Mouse (Mus musculus): Measurements from ENCODE around the gene Zfp948. TPM values are rescaled to one million over a fixed set of nuclear protein-coding genes. Genes with fewer than 3 reads are reported as not detected.

The Zfp948 gene
- polyA plus RNA-seq, 1 experiment from 2014 or later = 20.5 TPM

Other genes starting within 250 kb of the Zfp948 start
- 4.7 TPM in 2 replicates for gene Zfp677, start 183.3 kb upstream of the Zfp948 start, polyA plus RNA-seq (2015; fragmentation: Nextera tagmentation; extraction: Ambion mirVana)
- gene Zfp54, start 143.8 kb upstream of the Zfp948 start, polyA plus RNA-seq (2015; fragmentation: Nextera tagmentation; extraction: Ambion mirVana) = 4.4 and 5.7 TPM in 2 replicates
- 11.7 and 12.7 TPM in 2 replicates for gene Zfp51, start 116.6 kb upstream of the Zfp948 start, polyA plus RNA-seq (2015; fragmentation: Nextera tagmentation; extraction: Ambion mirVana)
- gene Zfp53, start 78.0 kb upstream of the Zfp948 start, polyA plus RNA-seq (2015; fragmentation: Nextera tagmentation; extraction: Ambion mirVana) = 9.4 and 9.5 TPM in 2 replicates
- gene Zfp52, start 31.5 kb upstream of the Zfp948 start, polyA plus RNA-seq (2015; fragmentation: Nextera tagmentation; extraction: Ambion mirVana) = 2.2 and 2.3 TPM in 2 replicates
- gene Zfp983, start 83.6 kb downstream of the Zfp948 start, polyA plus RNA-seq (2015; fragmentation: Nextera tagmentation; extraction: Ambion mirVana) = 11.8 and 12.3 TPM in 2 replicates
- 14.3 and 17.4 TPM in 2 replicates for gene Gm10226, start 124.9 kb downstream of the Zfp948 start, polyA plus RNA-seq (2015; fragmentation: Nextera tagmentation; extraction: Ambion mirVana)
- 11.0 and 12.2 TPM in 2 replicates for gene Zfp760, start 140.7 kb downstream of the Zfp948 start, polyA plus RNA-seq (2015; fragmentation: Nextera tagmentation; extraction: Ambion mirVana)
- 9.8 and 10.0 TPM in 2 replicates for gene Zfp229, start 163.8 kb downstream of the Zfp948 start, polyA plus RNA-seq (2015; fragmentation: Nextera tagmentation; extraction: Ambion mirVana)